Mouse (Mus musculus): ENCODE results near the gene Atxn2. TPM values are rescaled to one million over a fixed set of nuclear protein-coding genes. Genes with fewer than 3 reads are reported as not detected.

The Atxn2 gene
- 43.5 and 49.5 TPM in 2 replicates for polyA plus RNA-seq (2014; fragmentation: Nextera tagmentation; extraction: Ambion mirVana)

- Histone ChIP-seq H3K9ac (ENCODE audit: low read length) (peak within 1 kb of the TSS; percentile 95), H3K4me3 (ENCODE audit: low read depth, low read length) (peak within 1 kb of the TSS; percentile 80), H3K9me3 (replicated peaks; ENCODE audit: control insufficient read depth, low read length) (no peaks in the 10 kb centered on the region), H3K27ac (ENCODE audit: low read depth, low read length) (peak within 1 kb of the TSS; percentile 97), H3K36me3 (ENCODE audit: control insufficient read depth, insufficient read depth, low read length) (no peaks in the 10 kb centered on the region), H3K4me1 (ENCODE audit: control insufficient read depth, insufficient read depth, low read length) (peaks cover 21% of the 10 kb centered on the region), H3K4me2 (ENCODE audit: low read length) (peak within 1 kb of the TSS; percentile 86), H3K27me3 (replicated peaks; ENCODE audit: control insufficient read depth, insufficient read depth, low read length) (no peaks in the 10 kb centered on the region)
- 1% methylated on average over 75 of the region's 103 CpGs for WGBS
- ATAC-seq (peak; percentile 78), DNase-seq (ENCODE audit: low spot score) (peak; percentile 89)
Measured at GRCm38 (mm10) chr5:121711174-121711927, at the start of gene Atxn2. Atxn2 (plus strand) TSS chr5:121711337.

GRCm38 (mm10) chr5:121661494-121661893, 49.6 kb upstream of the Atxn2 start:
- Histone ChIP-seq H3K4me3 (ENCODE audit: low read depth, low read length) (peak overlapping the region; percentile 73), H3K36me3 (ENCODE audit: control insufficient read depth, insufficient read depth, low read length) (peaks cover 33% of the 10 kb centered on the region), H3K4me2 (ENCODE audit: low read length) (peak overlapping the region; percentile 93), H3K27ac (ENCODE audit: low read depth, low read length) (no peak overlapping the region), H3K4me1 (ENCODE audit: control insufficient read depth, insufficient read depth, low read length) (peaks cover 6% of the 10 kb centered on the region), H3K27me3 (replicated peaks; ENCODE audit: control insufficient read depth, insufficient read depth, low read length) (no peaks in the 10 kb centered on the region), H3K9me3 (replicated peaks; ENCODE audit: control insufficient read depth, low read length) (no peaks in the 10 kb centered on the region), H3K9ac (ENCODE audit: low read length) (peak overlapping the region; percentile 83)
- DNase-seq (ENCODE audit: low spot score) (no peak), ATAC-seq (no peak)
- 85% methylated on average over 5 of the region's 5 CpGs for WGBS

GRCm38 (mm10) chr5:121663456-121663855, 47.7 kb upstream of the Atxn2 start:
- H3K27me3 ChIP-seq (replicated peaks; ENCODE audit: control insufficient read depth, insufficient read depth, low read length), result no peaks in the 10 kb centered on the region
- ATAC-seq (no peak), DNase-seq (ENCODE audit: low spot score) (no peak)
- H3K4me2 ChIP-seq (ENCODE audit: low read length), result no peak overlapping the region
- H3K9me3 ChIP-seq (replicated peaks; ENCODE audit: control insufficient read depth, low read length), result no peaks in the 10 kb centered on the region
- H3K4me1 ChIP-seq (ENCODE audit: control insufficient read depth, insufficient read depth, low read length), result peaks cover 6% of the 10 kb centered on the region
- peaks cover 53% of the 10 kb centered on the region for H3K36me3 ChIP-seq (ENCODE audit: control insufficient read depth, insufficient read depth, low read length)
- no peak overlapping the region for H3K9ac ChIP-seq (ENCODE audit: low read length)
- H3K27ac ChIP-seq (ENCODE audit: low read depth, low read length), result no peak overlapping the region
- no peak overlapping the region for H3K4me3 ChIP-seq (ENCODE audit: low read depth, low read length)
- WGBS, result 93% methylated on average over 8 of the region's 8 CpGs

GRCm38 (mm10) chr5:121664078-121664477, 47.1 kb upstream of the Atxn2 start:
- H3K27me3 ChIP-seq (replicated peaks; ENCODE audit: control insufficient read depth, insufficient read depth, low read length), result no peaks in the 10 kb centered on the region

GRCm38 (mm10) chr5:121664971-121665370, 46.2 kb upstream of the Atxn2 start:
- H3K27ac ChIP-seq (ENCODE audit: low read depth, low read length), result no peak overlapping the region
- H3K9ac ChIP-seq (ENCODE audit: low read length), result no peak overlapping the region
- no peaks in the 10 kb centered on the region for H3K9me3 ChIP-seq (replicated peaks; ENCODE audit: control insufficient read depth, low read length)
- no peaks in the 10 kb centered on the region for H3K27me3 ChIP-seq (replicated peaks; ENCODE audit: control insufficient read depth, insufficient read depth, low read length)
- ATAC-seq (no peak), DNase-seq (ENCODE audit: low spot score) (no peak)
- 93% methylated on average over 9 of the region's 9 CpGs for WGBS
- H3K4me2 ChIP-seq (ENCODE audit: low read length), result no peak overlapping the region
- peaks cover 6% of the 10 kb centered on the region for H3K4me1 ChIP-seq (ENCODE audit: control insufficient read depth, insufficient read depth, low read length)
- peaks cover 61% of the 10 kb centered on the region for H3K36me3 ChIP-seq (ENCODE audit: control insufficient read depth, insufficient read depth, low read length)
- no peak overlapping the region for H3K4me3 ChIP-seq (ENCODE audit: low read depth, low read length)

More at GRCm38 (mm10) chr5:121664078-121664477, 47.1 kb upstream of the Atxn2 start:
- no peaks in the 10 kb centered on the region for H3K9me3 ChIP-seq (replicated peaks; ENCODE audit: control insufficient read depth, low read length)
- no peak overlapping the region for H3K4me3 ChIP-seq (ENCODE audit: low read depth, low read length)
- H3K36me3 ChIP-seq (ENCODE audit: control insufficient read depth, insufficient read depth, low read length), result peaks cover 57% of the 10 kb centered on the region
- no peak overlapping the region for H3K4me2 ChIP-seq (ENCODE audit: low read length)
- H3K4me1 ChIP-seq (ENCODE audit: control insufficient read depth, insufficient read depth, low read length), result peaks cover 6% of the 10 kb centered on the region
- DNase-seq (ENCODE audit: low spot score) (no peak), ATAC-seq (no peak)
- 92% methylated on average over 6 of the region's 6 CpGs for WGBS
- no peak overlapping the region for H3K27ac ChIP-seq (ENCODE audit: low read depth, low read length)
- no peak overlapping the region for H3K9ac ChIP-seq (ENCODE audit: low read length)

- no peak overlapping the region for H3K27ac ChIP-seq (ENCODE audit: low read depth, low read length)
Measured at GRCm38 (mm10) chr5:121667067-121667466, 44.1 kb upstream of the Atxn2 start.

GRCm38 (mm10) chr5:121668411-121668810, 42.7 kb upstream of the Atxn2 start:
- H3K4me2 ChIP-seq (ENCODE audit: low read length), result no peak overlapping the region
- H3K27ac ChIP-seq (ENCODE audit: low read depth, low read length), result no peak overlapping the region
- ATAC-seq (no peak), DNase-seq (ENCODE audit: low spot score) (no peak)
- peaks cover 70% of the 10 kb centered on the region for H3K36me3 ChIP-seq (ENCODE audit: control insufficient read depth, insufficient read depth, low read length)
- H3K4me3 ChIP-seq (ENCODE audit: low read depth, low read length), result no peak overlapping the region
- no peak overlapping the region for H3K9ac ChIP-seq (ENCODE audit: low read length)
- no peaks in the 10 kb centered on the region for H3K4me1 ChIP-seq (ENCODE audit: control insufficient read depth, insufficient read depth, low read length)
- H3K9me3 ChIP-seq (replicated peaks; ENCODE audit: control insufficient read depth, low read length), result no peaks in the 10 kb centered on the region
- no peaks in the 10 kb centered on the region for H3K27me3 ChIP-seq (replicated peaks; ENCODE audit: control insufficient read depth, insufficient read depth, low read length)
- WGBS, result 76% methylated on average over 6 of the region's 6 CpGs

More at GRCm38 (mm10) chr5:121667067-121667466, 44.1 kb upstream of the Atxn2 start:
- Histone ChIP-seq H3K4me2 (ENCODE audit: low read length) (no peak overlapping the region), H3K36me3 (ENCODE audit: control insufficient read depth, insufficient read depth, low read length) (peaks cover 70% of the 10 kb centered on the region), H3K9ac (ENCODE audit: low read length) (no peak overlapping the region), H3K4me1 (ENCODE audit: control insufficient read depth, insufficient read depth, low read length) (no peaks in the 10 kb centered on the region), H3K4me3 (ENCODE audit: low read depth, low read length) (no peak overlapping the region), H3K27me3 (replicated peaks; ENCODE audit: control insufficient read depth, insufficient read depth, low read length) (no peaks in the 10 kb centered on the region), H3K9me3 (replicated peaks; ENCODE audit: control insufficient read depth, low read length) (no peaks in the 10 kb centered on the region)
- 93% methylated on average over 4 of the region's 4 CpGs for WGBS
- DNase-seq (ENCODE audit: low spot score) (no peak), ATAC-seq (no peak)

- WGBS, result 79% methylated on average over 3 of the region's 3 CpGs
- H3K36me3 ChIP-seq (ENCODE audit: control insufficient read depth, insufficient read depth, low read length), result peaks cover 68% of the 10 kb centered on the region
Measured at GRCm38 (mm10) chr5:121670412-121670811, 40.7 kb upstream of the Atxn2 start.

GRCm38 (mm10) chr5:121682250-121682649, 28.9 kb upstream of the Atxn2 start:
- no peaks in the 10 kb centered on the region for H3K9me3 ChIP-seq (replicated peaks; ENCODE audit: control insufficient read depth, low read length)
- H3K36me3 ChIP-seq (ENCODE audit: control insufficient read depth, insufficient read depth, low read length), result peaks cover 99% of the 10 kb centered on the region
- no peak overlapping the region for H3K4me3 ChIP-seq (ENCODE audit: low read depth, low read length)
- WGBS, result 95% methylated on average over 2 of the region's 2 CpGs
- H3K9ac ChIP-seq (ENCODE audit: low read length), result no peak overlapping the region
- DNase-seq (ENCODE audit: low spot score), result no peak
- H3K4me1 ChIP-seq (ENCODE audit: control insufficient read depth, insufficient read depth, low read length), result no peaks in the 10 kb centered on the region
- no peak overlapping the region for H3K27ac ChIP-seq (ENCODE audit: low read depth, low read length)
- H3K27me3 ChIP-seq (replicated peaks; ENCODE audit: control insufficient read depth, insufficient read depth, low read length), result no peaks in the 10 kb centered on the region
- H3K4me2 ChIP-seq (ENCODE audit: low read length), result no peak overlapping the region
- no peak for ATAC-seq

More at GRCm38 (mm10) chr5:121670412-121670811, 40.7 kb upstream of the Atxn2 start:
- Histone ChIP-seq H3K4me1 (ENCODE audit: control insufficient read depth, insufficient read depth, low read length) (no peaks in the 10 kb centered on the region), H3K9me3 (replicated peaks; ENCODE audit: control insufficient read depth, low read length) (no peaks in the 10 kb centered on the region), H3K27ac (ENCODE audit: low read depth, low read length) (no peak overlapping the region), H3K4me3 (ENCODE audit: low read depth, low read length) (no peak overlapping the region), H3K27me3 (replicated peaks; ENCODE audit: control insufficient read depth, insufficient read depth, low read length) (no peaks in the 10 kb centered on the region), H3K9ac (ENCODE audit: low read length) (no peak overlapping the region), H3K4me2 (ENCODE audit: low read length) (no peak overlapping the region)
- ATAC-seq, result no peak
- no peak for DNase-seq (ENCODE audit: low spot score)
